Comparison of ENCODE assay signal across 10 mouse cellular contexts in genomic region chr16:57352751-57353150, GRCm38 (mm10). TPM values are rescaled to one million over a fixed set of nuclear protein-coding genes. Genes with fewer than 3 reads are reported as not detected.
DNase-seq lines count a peak whose midpoint lies in the region; ATAC-seq and TF ChIP-seq lines count a peak whose summit lies in the region.
"Had no signal": no experiment of that assay in that cellular context is flagged by ENCODE, and none has a peak within 500 bp of the region (broad histone marks: within the 10 kb centered on the region; RNA-seq: fewer than 3 reads in every experiment).

Filip1l (plus strand) TSS chr16:57353093.

- no peak within 1 kb of the TSS for H3K4me3 ChIP-seq in hindbrain, postnatal 0 days (ENCODE audit: low read length)
- H3K4me3 ChIP-seq in hindbrain, embryonic 13.5 days = no peak within 1 kb of the TSS
- no peak within 1 kb of the TSS for H3K4me3 ChIP-seq in limb, embryonic 10.5 days
- no peak within 1 kb of the TSS for H3K4me3 ChIP-seq in forebrain, embryonic 14.5 days (ENCODE audit: low read depth, low read length)

- ATAC-seq in hindbrain, postnatal 0 days = peak; percentile 33; the same call in 1 of the 2 replicates
- no peak for ATAC-seq in hindbrain, embryonic 13.5 days (ENCODE audit: low FRiP score)
- ATAC-seq in erythroblast, adult 5-6 weeks (replicated peaks; ENCODE audit: low FRiP score, poor library complexity, severe bottlenecking) = no peak
- ATAC-seq in forebrain, embryonic 14.5 days = no peak

- no peak within 1 kb of the TSS for H3K27ac ChIP-seq in hindbrain, postnatal 0 days
- no peak within 1 kb of the TSS for H3K27ac ChIP-seq in hindbrain, embryonic 13.5 days
- no peak within 1 kb of the TSS for H3K27ac ChIP-seq in limb, embryonic 10.5 days
- H3K27ac ChIP-seq in forebrain, embryonic 14.5 days (ENCODE audit: low read depth, low read length) = no peak within 1 kb of the TSS

- H3K9me3 ChIP-seq in hindbrain, postnatal 0 days (ENCODE audit: low read length) = no peaks in the 10 kb centered on the region
- no peaks in the 10 kb centered on the region for H3K9me3 ChIP-seq in hindbrain, embryonic 13.5 days
- no peaks in the 10 kb centered on the region for H3K9me3 ChIP-seq in limb, embryonic 10.5 days (replicated peaks)
- no peaks in the 10 kb centered on the region for H3K9me3 ChIP-seq in forebrain, embryonic 14.5 days (replicated peaks; ENCODE audit: control insufficient read depth, low read length)

- H3K9ac ChIP-seq in hindbrain, postnatal 0 days (replicated peaks; ENCODE audit: low read length) = no peak within 1 kb of the TSS
- no peak within 1 kb of the TSS for H3K9ac ChIP-seq in hindbrain, embryonic 13.5 days
- H3K9ac ChIP-seq in forebrain, embryonic 14.5 days (ENCODE audit: low read length) = no peak within 1 kb of the TSS

- H3K4me2 ChIP-seq in hindbrain, postnatal 0 days (ENCODE audit: low read depth, low read length) = no peak within 1 kb of the TSS
- no peak within 1 kb of the TSS for H3K4me2 ChIP-seq in hindbrain, embryonic 13.5 days
- H3K4me2 ChIP-seq in forebrain, embryonic 14.5 days (ENCODE audit: low read length) = no peak within 1 kb of the TSS

- H3K36me3 ChIP-seq in hindbrain, postnatal 0 days (ENCODE audit: insufficient read depth, low read length) = no peaks in the 10 kb centered on the region
- no peaks in the 10 kb centered on the region for H3K36me3 ChIP-seq in hindbrain, embryonic 13.5 days
- H3K36me3 ChIP-seq in limb, embryonic 10.5 days = no peaks in the 10 kb centered on the region
- no peaks in the 10 kb centered on the region for H3K36me3 ChIP-seq in forebrain, embryonic 14.5 days (ENCODE audit: control insufficient read depth, insufficient read depth, low read length)

- TF ChIP-seq CTCF in hindbrain, postnatal 0 days (IDR thresholded peaks at IDR 0.05; ENCODE audit: low read depth) = no peak

- intact Hi-C loops in gastrocnemius, postnatal 36 days (cut with DNase I) = no loop called here

- 0 out of 2 replicates have a peak, but pooled peaks cover 3% of the 10 kb centered on the region for H3K4me1 ChIP-seq in hindbrain, postnatal 0 days (ENCODE audit: insufficient read depth, low read length)
- H3K4me1 ChIP-seq in hindbrain, embryonic 13.5 days (replicated peaks) = peaks cover 5% of the 10 kb centered on the region; the same call in 1 of the 2 replicates
- H3K4me1 ChIP-seq in limb, embryonic 10.5 days = peaks cover 21% of the 10 kb centered on the region
- H3K4me1 ChIP-seq in forebrain, embryonic 14.5 days (ENCODE audit: control insufficient read depth, insufficient read depth, low read length) = no peaks in the 10 kb centered on the region; the same call in 1 of the 2 replicates

- WGBS in hindbrain, postnatal 0 days = 73% methylated on average over 6 of the region's 6 CpGs
- 79% methylated on average over 6 of the region's 6 CpGs for WGBS in hindbrain, embryonic 13.5 days
- 83% methylated on average over 6 of the region's 6 CpGs for WGBS in limb, embryonic 10.5 days
- 86% methylated on average over 6 of the region's 6 CpGs for WGBS in forebrain, embryonic 14.5 days

- DNase-seq in hindbrain, postnatal 0 days (ENCODE audit: low spot score) = no peak
- no peak for DNase-seq in adrenal gland, adult 8-10 months
- peak in 1 of 2 experiments; percentile 35 for DNase-seq in gastrocnemius, postnatal 36 days
- DNase-seq in limb, embryonic 10.5 days (ENCODE audit: low spot score) = no peak
- DNase-seq in forebrain, embryonic 14.5 days (ENCODE audit: low spot score) = no peak
- DNase-seq in urinary bladder, postnatal 14 days (ENCODE audit: low spot score) = no peak
- DNase-seq: cerebellum, adult 2 months had no signal

- no peaks in the 10 kb centered on the region for H3K27me3 ChIP-seq in hindbrain, postnatal 0 days (ENCODE audit: insufficient read depth, low read length)
- no peaks in the 10 kb centered on the region for H3K27me3 ChIP-seq in hindbrain, embryonic 13.5 days
- no peaks in the 10 kb centered on the region for H3K27me3 ChIP-seq in limb, embryonic 10.5 days (ENCODE audit: low read depth, poor library complexity, severe bottlenecking)
- no peaks in the 10 kb centered on the region for H3K27me3 ChIP-seq in forebrain, embryonic 14.5 days (replicated peaks; ENCODE audit: control insufficient read depth, insufficient read depth, low read length)
- H3K27me3 ChIP-seq: CH12.LX had no signal

RNA-seq across cellular contexts. Expression of gene Filip1l, which starts in this region (rescaled TPM):
- 0.86 and 1.0 TPM in 2 replicates for total RNA-seq in hindbrain, postnatal 0 days (2014; rRNA removed)
- 1.8 and 2.1 TPM in 2 replicates for polyA plus RNA-seq in hindbrain, postnatal 0 days (2015; fragmentation: Nextera tagmentation; extraction: Ambion mirVana)
- 3.3 and 3.6 TPM in 2 replicates for polyA plus RNA-seq in hindbrain, embryonic 13.5 days (2015; fragmentation: Nextera tagmentation; extraction: Ambion mirVana)
- 10 to 100 TPM; 15.2 to 32.3 (median 24.5) TPM for total RNA-seq in adrenal gland, adult 8-10 months (2022)
- 10 to 100 TPM; 41.9 to 48.5 TPM for total RNA-seq in gastrocnemius, postnatal 36 days (2021)
- polyA plus RNA-seq in limb, embryonic 10.5 days (2016; fragmentation: Nextera tagmentation; extraction: Ambion mirVana) = 10.7 and 14.4 TPM in 2 replicates
- total RNA-seq in erythroblast, adult 5-6 weeks (2015; ENCODE audit: low replicate concordance) = 6.1 and 23.4 TPM in 2 replicates
- total RNA-seq in erythroblast, adult 5-6 weeks (2017; ENCODE audit: low replicate concordance) = 4.0 and 5.4 TPM in 2 replicates
- polyA plus RNA-seq in forebrain, embryonic 14.5 days (2014; fragmentation: Nextera tagmentation; extraction: Ambion mirVana) = 2.2 and 2.5 TPM in 2 replicates
